Mouse (Mus musculus): ENCODE results near the gene Nmrk2. TPM values are rescaled to one million over a fixed set of nuclear protein-coding genes. Genes with fewer than 3 reads are reported as not detected.

The Nmrk2 gene
- total RNA-seq (2023): not detected in 4 replicates

GRCm38 (mm10) chr10:81201807-81202758, at the start of gene Nmrk2:
TSS of gene Nmrk2 (minus strand) at chr10:81202051.

GRCm38 (mm10) chr10:81232580-81233225, 30.9 kb upstream of the Nmrk2 start, which contains the start of gene Zfr2:
TSS of gene Zfr2 (plus strand) at chr10:81233155.

GRCm38 (mm10) chr10:81230438-81231332, 28.8 kb upstream of the Nmrk2 start, which contains the start of gene Atcay:
TSS of gene Atcay (minus strand) at chr10:81230833.

DNA sequence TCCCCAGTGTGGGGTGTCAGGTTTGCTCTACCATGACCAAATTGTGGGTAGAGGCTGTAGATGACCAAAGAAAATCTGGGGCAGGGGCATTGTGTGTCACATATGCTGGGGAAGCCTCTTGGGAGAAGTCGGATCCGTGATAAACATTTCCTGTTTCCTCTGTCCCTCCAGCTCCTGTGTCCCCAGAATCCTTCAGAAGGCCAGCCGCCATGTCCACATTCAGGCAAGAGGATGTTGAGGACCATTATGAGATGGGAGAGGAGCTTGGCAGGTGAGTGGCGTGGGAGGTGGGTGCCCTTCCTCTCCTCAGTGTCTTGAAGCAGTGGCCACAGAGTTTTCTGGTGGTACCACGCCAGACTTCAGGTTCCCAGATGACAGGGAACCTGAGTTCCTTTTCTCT, 18.0 kb downstream of the Nmrk2 start, which contains the start of gene 4930442H23Rik:
Gene 4930442H23Rik (minus strand): TSS at position 45 of the 400 bp plus-strand sequence.

GRCm38 (mm10) chr10:81182336-81183333, 19.2 kb downstream of the Nmrk2 start, which contains the start of gene Dapk3:
TSS of gene Dapk3 (plus strand) at chr10:81183005.

GRCm38 (mm10) chr10:81176466-81177271, 25.2 kb downstream of the Nmrk2 start, which contains the start of gene Eef2:
TSS of gene Eef2 (plus strand) at chr10:81176631.

GRCm38 (mm10) chr10:81167200-81168086, 34.4 kb downstream of the Nmrk2 start, which contains the start of gene Pias4:
TSS of gene Pias4 (minus strand) at chr10:81167923.

Other genes with a start within 250 kb of the Nmrk2 start
- 0.27 to 1.4 TPM (median 0.43 TPM) in 4 replicates for gene Gng7, start 187.1 kb downstream of the Nmrk2 start, total RNA-seq (2023)
- not detected in 4 replicates for gene Diras1, start 176.4 kb downstream of the Nmrk2 start, total RNA-seq (2023)
- 11.2 to 15.3 TPM (median 11.6 TPM) in 4 replicates for gene Slc39a3, start 164.6 kb downstream of the Nmrk2 start, total RNA-seq (2023)
- 61.8 to 68.8 TPM (median 65.7 TPM) in 4 replicates for gene Sgta, start 141.9 kb downstream of the Nmrk2 start, total RNA-seq (2023)
- gene Thop1, start 132.0 kb downstream of the Nmrk2 start, total RNA-seq (2023): 13.8 to 17.5 TPM (median 15.7 TPM) in 4 replicates
- gene Creb3l3, start 103.2 kb downstream of the Nmrk2 start, total RNA-seq (2023): not detected in 4 replicates
- 140 to 154 TPM (median 146 TPM) in 4 replicates for gene Map2k2, start 96.1 kb downstream of the Nmrk2 start, total RNA-seq (2023)
- 102 to 107 TPM (median 105 TPM) in 4 replicates for gene Zbtb7a, start 66.8 kb downstream of the Nmrk2 start, total RNA-seq (2023)
- gene Pias4, start 34.1 kb downstream of the Nmrk2 start, total RNA-seq (2023): 60.6 to 70.8 TPM (median 66.5 TPM) in 4 replicates
- gene Eef2, start 25.4 kb downstream of the Nmrk2 start, total RNA-seq (2023): 1,970 to 2,090 TPM (median 2,027 TPM) in 4 replicates
- gene Dapk3, start 19.0 kb downstream of the Nmrk2 start, total RNA-seq (2023): 79.2 to 84.3 TPM (median 81.9 TPM) in 4 replicates
- gene 4930442H23Rik, start 18.2 kb downstream of the Nmrk2 start, total RNA-seq (2023): not detected in 4 replicates
- not detected in 4 replicates for gene Atcay, start 28.8 kb upstream of the Nmrk2 start, total RNA-seq (2023)
- 4.3 to 6.4 TPM (median 4.6 TPM) in 4 replicates for gene Zfr2, start 31.1 kb upstream of the Nmrk2 start, total RNA-seq (2023)
- gene Matk, start 50.9 kb upstream of the Nmrk2 start, total RNA-seq (2023): 25.9 to 37.1 TPM (median 29.9 TPM) in 4 replicates
- gene Mrpl54, start 64.9 kb upstream of the Nmrk2 start, total RNA-seq (2023): 120 to 145 TPM (median 129 TPM) in 4 replicates
- 22.1 to 30.5 TPM (median 26.9 TPM) in 4 replicates for gene Apba3, start 64.9 kb upstream of the Nmrk2 start, total RNA-seq (2023)
- 11.7 to 14.1 TPM (median 12.2 TPM) in 4 replicates for gene Tjp3, start 89.5 kb upstream of the Nmrk2 start, total RNA-seq (2023)
- 147 to 164 TPM (median 158 TPM) in 4 replicates for gene Pip5k1c, start 90.9 kb upstream of the Nmrk2 start, total RNA-seq (2023)
- 45.5 to 50.8 TPM (median 48.1 TPM) in 4 replicates for gene Cactin, start 119.1 kb upstream of the Nmrk2 start, total RNA-seq (2023)
- gene Tbxa2r, start 126.7 kb upstream of the Nmrk2 start, total RNA-seq (2023): 3.3 to 4.4 TPM (median 3.7 TPM) in 4 replicates
- 0.57 to 1.1 TPM (median 0.80 TPM) in 4 replicates for gene Gipc3, start 141.2 kb upstream of the Nmrk2 start, total RNA-seq (2023)
- 71.5 to 76.8 TPM (median 75.7 TPM) in 4 replicates for gene Hmg20b, start 148.4 kb upstream of the Nmrk2 start, total RNA-seq (2023)
- 8.7 to 13.6 TPM (median 9.9 TPM) in 4 replicates for gene Mfsd12, start 155.4 kb upstream of the Nmrk2 start, total RNA-seq (2023)
- gene 4930404N11Rik, start 163.8 kb upstream of the Nmrk2 start, total RNA-seq (2023): 5.0 to 8.0 TPM (median 6.8 TPM) in 4 replicates
- 41.9 to 52.4 TPM (median 51.6 TPM) in 4 replicates for gene Fzr1, start 176.5 kb upstream of the Nmrk2 start, total RNA-seq (2023)
- 37.0 to 49.1 TPM (median 44.0 TPM) in 4 replicates for gene Dohh, start 182.4 kb upstream of the Nmrk2 start, total RNA-seq (2023)
- 1.4 to 3.0 TPM (median 2.2 TPM) in 4 replicates for gene Gm48551, start 182.4 kb upstream of the Nmrk2 start, total RNA-seq (2023)
- gene Gm48552, start 187.0 kb upstream of the Nmrk2 start, total RNA-seq (2023): 2.3 to 8.8 TPM (median 6.4 TPM) in 4 replicates
- 4.3 to 8.4 TPM (median 7.4 TPM) in 4 replicates for gene Smim24, start 191.0 kb upstream of the Nmrk2 start, total RNA-seq (2023)